Mouse (Mus musculus): ENCODE data around the gene Hoxa3.

The Hoxa3 gene

DNA sequence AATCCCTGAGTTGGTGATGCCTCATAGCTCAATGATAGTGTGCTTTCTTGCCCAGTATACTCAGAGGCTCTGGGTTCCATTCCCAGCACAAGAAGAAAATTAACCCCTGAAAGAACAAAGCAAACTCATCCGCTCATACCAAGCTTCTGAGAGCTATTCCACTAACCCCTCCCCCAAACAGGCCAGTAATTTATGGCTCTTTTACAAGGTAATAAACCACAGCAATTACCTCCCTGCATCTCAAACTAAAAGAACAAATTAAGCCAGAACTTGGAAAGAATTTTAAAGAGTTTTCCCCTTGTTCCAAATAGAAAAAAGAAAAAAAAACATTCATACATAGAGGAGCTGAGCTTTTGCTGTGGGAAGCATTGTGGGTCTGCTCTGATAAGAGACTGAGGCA, 30.3 kb downstream of the Hoxa3 start:
- no peak for DNase-seq

DNA sequence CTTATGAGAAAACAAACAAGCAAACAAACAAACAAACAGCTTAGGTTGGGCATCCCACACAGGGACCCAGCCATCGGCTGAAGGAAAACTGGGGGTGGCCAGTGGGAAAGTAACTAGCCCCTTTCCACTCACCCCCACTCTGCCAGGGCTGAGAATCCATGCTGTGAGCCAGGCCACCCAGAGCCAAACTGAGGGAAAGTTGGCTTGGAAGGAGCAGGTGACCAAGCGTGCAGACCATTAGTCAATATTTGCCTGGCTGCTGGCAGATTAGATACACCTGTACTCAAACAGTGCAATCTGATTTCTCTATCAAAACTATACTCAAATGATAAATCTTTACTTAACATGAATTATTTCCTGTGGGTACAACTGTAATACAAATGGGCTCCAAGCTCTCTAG, 31.1 kb downstream of the Hoxa3 start:
- DNase-seq = no peak

DNA sequence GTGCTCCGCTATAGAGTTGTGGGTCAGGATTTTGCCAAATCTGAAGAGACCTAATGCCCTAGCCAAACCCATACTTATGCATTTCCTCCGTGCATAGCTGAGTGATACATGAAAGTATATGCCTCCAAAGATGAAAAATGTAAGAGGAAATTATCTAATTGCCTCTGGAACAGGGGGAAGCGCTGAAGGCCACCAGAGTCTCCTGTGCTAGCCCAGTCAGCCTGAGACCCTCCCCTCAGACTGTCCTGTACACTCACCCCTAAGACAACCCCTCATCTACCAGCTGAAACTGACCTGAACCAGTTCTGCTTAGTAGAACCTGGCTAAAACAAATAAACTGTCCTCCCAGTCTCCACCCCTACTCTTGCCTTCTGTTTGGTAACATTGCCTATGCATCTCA, 32.4 kb downstream of the Hoxa3 start:
- no peak for DNase-seq

DNA sequence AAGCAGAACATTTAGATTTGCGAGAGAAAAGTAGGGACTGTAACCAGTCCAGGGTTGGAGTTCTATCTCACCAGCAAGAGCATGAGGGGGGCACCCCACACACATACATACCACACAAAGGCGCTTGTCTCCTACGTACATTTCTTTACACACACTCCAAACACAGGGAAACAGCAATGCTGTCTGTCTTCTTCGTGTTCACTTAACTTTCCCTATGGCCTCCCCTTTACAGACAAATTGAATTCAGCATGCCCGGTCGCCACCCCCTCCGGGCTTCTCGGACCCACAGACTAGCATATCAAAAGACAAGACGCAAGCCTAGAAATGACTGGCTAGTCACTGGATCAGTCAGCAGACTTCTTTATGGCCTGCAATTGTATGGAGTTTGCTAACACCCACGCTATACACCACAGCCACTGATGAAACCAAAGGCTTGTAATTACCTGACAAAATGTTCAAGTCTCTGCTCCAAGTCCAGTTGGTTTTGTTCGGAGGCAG, 32.9 kb downstream of the Hoxa3 start:
- DNase-seq = no peak

DNA sequence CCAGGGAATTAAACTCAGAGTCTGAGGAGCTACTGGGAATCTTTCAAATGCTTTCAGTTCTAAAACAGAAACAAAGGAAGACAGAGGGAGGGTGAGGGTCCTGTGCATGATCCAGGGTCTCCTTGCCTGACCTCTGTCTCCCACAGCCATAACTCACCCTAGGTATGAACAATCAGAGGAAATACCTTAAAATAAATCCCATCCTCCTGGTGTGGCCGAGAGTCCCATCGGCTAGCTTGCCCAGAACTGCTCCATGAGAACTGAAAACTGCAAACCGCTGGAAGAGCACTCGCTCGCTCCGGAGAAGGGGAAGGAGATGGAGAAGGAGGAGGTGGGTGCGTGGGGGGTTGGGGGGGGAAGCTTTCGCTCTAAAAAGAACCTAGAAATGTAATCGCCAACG, 33.4 kb downstream of the Hoxa3 start:
- DNase-seq = no peak

DNA sequence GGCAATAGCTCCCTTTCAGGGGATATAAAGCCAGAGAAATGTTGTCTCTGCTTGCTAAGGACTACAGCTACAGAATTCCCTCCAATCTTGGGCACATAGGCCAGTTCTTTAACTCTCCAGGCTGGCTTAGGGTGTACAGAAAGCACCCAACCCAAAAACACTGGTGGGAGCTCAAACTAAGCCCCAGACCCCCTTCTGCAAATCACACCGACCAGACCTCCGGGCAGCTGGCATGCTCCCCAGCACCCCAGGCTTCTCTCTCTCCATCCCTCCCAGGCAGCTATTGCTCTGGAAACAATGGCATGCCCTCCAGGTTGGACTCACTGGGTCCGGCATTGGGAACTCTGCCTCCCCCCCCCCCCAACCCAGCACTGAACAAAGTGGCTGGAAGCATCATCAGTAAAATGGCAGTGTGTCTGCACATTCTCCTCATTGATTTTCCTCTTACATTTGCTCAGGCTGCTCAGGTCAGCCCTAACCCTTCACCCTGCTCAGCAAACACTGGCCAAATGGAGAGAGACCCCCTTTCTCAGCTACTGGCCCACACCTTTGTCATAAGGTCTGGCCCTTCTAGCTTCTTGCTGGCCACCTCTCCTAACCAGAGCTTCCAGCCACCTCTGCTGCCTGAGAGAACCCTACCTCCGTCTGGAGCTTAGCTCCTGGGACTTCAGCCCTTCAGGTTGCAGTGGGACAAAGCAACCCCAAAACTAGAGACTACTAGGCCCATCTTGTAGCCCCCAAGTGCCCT, 34.0 kb downstream of the Hoxa3 start:
- DNase-seq = no peak

DNA sequence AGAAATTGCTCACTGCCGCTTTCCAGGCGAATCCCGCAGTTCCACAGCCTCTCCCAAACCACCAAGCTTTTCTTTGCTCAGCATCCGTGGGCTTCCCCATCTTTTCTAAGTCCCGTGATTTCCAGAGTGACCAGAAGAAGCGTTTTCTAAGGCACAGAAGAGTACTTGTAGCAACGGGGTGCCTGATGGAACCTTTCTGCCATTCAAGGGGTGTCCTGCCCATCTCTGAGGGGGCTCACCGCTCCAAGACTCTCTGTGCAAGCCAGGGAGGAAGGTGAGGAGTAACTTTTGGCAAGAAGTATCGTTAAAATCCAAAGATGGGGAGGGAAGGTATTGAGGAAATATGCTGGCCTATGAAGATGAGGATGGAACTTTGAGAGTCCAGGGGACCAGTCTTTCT, 35.3 kb downstream of the Hoxa3 start:
- no peak for DNase-seq

DNA sequence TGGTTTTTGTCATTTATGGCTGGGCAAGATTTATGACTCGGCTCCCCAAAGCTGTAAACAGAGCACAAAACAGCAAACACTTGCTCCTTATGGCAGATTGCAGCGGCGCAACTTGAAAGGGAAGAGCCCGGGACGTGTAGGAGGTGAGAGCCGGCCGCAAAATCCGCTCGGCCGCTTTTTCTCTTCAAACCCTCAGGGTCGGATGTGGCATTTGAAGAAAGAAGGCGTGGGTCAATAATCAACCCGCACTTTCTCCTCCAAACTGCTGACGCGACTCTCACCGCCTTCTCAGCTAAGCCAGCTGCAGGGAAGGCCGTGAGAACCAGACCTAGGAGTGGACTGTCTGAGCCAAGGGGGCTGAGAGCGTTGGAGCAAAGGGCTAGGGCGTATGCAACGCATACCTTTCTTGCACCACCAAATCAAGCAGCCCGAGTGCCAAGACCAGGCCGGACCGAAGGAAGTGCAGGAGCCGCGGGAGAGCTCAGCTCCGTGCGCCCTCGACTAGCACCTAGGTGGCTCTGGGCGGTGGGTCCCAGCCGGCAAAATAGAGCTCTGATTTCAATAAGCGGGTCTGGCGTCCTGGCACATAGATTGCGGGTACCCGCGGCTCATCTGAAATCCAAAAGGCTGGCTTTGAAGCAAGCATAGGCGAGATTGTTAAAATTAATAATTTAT, 35.9 kb downstream of the Hoxa3 start, which contains the start of gene 5730596B20Rik:
Gene 5730596B20Rik (plus strand): TSS at position 438 of the 675 bp plus-strand sequence.
- DNase-seq = peak in 1 of 2 experiments; percentile 44

DNA sequence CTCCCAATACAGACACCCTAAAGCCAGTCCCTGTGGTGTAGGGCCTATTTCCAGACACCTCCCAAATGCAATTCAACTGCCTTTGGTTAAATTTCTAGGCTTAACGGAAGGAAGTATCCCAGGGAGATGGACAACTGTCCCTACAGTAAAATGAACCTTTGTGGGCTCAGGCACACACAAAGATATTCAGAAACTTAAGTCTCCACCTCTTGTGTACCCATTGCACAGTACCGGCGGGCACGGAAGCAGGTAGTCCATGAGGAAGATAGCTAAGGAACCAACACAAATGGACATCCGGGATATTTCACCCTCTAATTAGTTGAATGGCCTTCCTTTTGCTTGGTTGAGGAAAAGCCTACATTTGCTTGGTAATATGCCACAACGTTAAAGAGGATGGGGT, 36.7 kb downstream of the Hoxa3 start:
- DNase-seq = peak in 1 of 2 experiments; percentile 29

DNA sequence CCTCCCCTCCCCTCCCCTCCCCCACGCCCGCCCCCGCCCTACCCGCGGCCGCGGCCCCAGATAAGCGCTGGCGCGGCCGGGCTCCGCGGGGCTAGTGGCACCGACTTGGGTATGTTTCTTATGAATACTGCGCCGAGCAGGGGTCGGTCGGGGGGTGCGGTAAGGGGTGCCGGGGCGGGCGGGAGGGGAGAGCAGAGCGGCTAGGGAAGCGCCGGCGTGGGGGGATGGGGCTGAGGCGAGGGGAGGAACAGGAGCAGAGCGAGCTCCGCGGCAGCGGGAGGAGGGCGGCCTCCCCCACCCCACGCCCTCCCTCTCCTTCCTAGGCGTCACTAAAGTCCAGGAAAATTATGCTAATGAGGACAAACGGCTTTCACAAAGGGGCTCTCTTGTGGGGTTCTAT, 37.3 kb downstream of the Hoxa3 start:
- DNase-seq = peak in 1 of 2 experiments; percentile 43

DNA sequence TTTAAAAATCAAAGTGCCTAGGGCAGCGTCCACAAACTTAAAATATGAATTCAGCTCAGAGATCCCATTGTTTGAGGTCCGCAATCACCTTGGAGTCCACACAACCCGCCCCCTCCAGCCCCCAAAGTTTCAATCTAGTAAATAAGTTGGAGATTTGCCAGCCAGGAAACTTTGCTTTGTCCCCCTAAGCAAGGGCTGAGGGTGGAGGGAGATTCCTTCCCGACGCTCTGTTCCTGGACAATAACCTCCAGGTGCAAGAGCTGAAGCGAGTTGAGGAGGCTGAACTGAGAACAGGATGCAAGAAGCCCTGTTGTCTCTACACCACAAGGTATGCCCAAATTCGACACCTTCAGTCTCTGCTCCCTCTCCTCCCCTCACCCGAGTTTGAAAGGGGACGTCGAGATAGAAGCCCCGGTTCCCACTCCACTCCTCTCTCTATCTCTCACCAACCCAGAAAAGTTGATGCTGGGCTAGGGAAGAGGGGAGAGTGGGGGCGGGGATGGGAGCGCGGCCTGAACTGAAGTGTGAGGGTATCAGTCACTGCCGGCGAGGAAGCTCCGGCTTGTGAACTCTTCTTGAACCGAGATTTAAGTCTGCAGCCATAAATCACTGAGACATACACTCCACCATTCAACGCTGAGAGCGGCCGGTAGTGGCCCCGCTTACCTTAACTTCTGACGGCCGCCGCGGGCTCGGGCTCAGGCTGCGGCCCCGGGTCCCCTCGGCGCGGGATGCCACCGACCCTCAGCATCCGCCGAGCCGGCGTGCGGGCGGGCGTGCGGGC, 38.0 kb downstream of the Hoxa3 start:
- DNase-seq = peak in 1 of 2 experiments; percentile 34

DNA sequence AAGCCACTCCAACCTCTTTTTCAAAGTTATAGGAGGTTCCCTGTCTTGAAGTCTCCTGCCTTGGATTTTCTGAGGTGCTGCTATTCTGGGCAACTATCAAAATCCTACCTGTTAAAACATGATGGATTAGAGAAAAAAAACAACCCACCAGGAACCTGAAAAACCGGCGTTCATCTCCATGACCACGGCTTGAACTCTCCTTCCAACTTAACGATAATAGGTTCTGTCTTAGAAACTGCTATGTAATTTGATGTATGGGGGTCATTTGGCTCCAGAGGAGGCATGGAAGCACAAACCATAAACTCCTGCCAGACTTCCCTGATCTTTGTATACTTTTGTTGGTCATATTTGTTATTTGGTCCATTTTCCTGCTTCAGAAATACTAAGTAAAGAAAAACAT, 39.5 kb downstream of the Hoxa3 start:
- no peak for DNase-seq

DNA sequence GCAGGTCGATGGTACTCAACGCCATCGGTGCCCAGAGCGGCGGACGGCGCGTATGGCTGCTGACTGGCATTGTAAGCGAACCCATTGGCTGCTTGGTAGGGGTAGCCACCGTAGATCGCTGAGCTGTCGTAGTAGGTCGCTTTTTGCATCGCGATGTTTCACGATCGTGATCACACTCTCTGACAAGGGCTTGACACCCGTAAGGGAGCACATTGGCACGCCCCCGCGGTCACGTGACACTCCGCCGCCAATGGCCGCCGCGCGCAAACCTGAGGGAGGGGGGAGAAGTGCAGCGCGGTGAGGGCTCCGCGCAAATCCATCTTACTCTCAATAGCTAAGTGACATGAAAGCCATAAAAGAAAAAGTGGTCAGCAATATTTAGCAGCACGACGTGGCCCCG, 40.6 kb downstream of the Hoxa3 start:
- peak; percentile 60 to 76 for DNase-seq

DNA sequence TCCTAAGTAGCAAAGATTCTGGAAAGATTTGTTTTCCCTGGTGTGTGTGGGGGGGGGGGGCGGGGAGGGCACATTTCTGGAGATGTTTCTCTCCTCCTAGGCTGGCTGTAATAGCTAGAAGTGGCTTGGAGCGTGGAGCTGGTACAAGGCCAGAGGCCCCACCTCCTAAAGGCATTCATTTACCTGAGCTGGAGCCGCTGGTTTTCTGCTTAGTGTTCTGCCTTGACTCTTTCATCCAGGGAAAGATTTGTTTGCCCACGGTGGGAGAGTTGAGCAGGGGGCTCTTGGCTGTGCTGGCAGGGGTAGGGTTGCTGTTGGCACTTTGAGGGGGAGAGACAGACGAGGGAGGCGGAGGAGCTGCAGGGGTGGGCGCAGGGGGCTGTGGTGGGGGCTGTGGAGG, 41.2 kb downstream of the Hoxa3 start:
- no peak for DNase-seq

DNA sequence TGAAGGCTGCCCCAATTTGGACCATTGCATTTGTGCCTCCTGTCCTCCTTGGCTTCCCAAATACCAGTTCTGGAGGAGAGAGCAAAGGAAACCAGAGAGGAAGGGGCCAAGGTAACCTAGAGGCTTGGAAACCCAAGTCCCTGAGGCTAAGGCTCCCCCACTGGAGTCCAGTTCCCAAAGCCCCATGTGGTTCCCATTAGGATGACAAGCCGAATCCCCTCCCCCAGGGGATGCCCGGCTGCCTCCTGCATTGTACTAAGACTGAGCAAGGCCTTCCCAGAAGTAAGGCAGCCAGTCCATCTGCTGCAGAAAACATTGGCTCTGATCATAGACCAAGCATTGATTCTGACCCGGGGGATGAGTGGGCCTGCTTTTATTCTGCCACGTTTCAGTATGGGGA, 41.8 kb downstream of the Hoxa3 start:
- no peak for DNase-seq

DNA sequence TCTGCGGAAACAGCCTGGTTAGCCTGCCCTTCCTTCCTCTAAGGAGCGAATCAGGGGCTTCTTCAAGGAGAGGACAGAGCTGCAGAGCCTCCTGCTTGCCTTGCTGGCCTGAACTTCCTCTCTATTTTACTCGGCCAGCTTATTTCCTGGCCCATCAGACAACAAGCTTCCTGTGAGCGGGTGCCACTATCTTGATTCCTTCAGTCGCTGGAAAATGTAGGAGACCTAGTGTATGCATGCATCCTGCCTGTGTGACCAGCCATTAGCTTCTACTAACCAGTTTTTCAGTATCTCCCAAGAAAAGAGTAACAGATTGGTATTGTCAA, 42.3 kb downstream of the Hoxa3 start:
- DNase-seq = no peak

DNA sequence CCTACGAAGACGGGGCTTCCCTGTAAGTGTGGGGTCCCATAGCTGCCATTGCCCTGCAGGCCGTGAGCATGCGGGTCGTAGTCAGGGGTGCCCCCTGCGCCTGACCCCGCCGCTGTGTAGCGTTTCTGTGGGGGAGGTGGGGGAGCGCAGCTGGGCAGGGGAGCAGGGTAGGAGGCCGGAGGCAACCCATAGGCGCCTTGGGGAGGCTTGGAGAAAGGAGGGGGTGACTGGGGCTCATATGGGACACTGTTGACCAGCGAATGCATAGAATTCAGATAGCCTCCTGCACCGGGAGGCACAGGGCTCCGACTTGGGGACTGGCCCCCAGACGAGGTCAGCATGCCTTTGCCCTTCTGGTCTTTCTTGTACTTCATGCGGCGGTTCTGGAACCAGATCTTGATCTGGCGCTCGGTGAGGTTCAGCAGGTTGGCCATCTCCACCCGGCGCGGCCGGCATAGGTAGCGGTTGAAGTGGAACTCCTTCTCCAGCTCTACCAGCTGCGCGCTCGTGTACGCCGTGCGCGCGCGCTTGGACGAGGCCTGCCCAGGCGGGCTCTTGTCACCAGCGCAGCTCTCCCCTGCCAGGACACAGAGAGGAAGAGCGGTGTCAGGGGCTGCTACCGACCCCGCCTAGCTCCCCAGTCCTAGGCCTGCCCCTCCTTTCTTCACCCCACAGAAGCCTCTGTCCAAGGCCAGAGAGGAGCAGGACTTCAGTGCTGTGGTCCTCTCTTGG, 42.8 kb downstream of the Hoxa3 start:
- no peak for DNase-seq

DNA sequence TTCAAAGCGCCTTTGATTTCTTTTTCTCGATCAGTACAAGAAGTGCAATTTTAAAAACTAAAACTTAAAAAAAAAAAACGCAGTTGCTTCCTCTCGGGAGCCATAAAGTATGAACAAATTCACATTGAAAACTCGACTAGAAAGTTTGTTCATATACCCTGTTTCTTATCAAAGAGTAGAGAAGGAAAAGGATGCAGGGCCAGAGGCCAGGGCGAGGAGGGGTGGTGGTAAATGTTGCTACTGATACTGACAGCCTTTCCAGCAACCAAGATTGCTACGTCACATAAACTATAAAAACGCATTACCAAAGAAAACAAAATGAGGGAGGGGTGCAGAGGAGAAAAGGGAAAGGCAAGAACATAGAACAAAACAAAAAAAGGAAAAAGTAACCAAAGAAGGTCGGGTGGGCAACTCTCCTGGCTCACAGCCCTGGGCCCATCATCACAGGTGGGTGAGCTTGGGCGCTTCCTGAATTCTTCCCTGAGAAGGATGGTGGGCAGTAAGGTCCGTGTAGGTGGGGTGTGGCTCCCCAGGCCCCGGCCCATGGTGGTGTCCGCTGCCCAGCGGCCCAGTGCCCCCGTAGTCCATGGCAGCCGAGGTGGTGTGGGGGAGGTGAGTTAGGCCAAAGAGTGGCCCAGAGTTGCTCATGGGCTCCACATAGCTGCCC, 43.5 kb downstream of the Hoxa3 start:
- no peak for DNase-seq

DNA sequence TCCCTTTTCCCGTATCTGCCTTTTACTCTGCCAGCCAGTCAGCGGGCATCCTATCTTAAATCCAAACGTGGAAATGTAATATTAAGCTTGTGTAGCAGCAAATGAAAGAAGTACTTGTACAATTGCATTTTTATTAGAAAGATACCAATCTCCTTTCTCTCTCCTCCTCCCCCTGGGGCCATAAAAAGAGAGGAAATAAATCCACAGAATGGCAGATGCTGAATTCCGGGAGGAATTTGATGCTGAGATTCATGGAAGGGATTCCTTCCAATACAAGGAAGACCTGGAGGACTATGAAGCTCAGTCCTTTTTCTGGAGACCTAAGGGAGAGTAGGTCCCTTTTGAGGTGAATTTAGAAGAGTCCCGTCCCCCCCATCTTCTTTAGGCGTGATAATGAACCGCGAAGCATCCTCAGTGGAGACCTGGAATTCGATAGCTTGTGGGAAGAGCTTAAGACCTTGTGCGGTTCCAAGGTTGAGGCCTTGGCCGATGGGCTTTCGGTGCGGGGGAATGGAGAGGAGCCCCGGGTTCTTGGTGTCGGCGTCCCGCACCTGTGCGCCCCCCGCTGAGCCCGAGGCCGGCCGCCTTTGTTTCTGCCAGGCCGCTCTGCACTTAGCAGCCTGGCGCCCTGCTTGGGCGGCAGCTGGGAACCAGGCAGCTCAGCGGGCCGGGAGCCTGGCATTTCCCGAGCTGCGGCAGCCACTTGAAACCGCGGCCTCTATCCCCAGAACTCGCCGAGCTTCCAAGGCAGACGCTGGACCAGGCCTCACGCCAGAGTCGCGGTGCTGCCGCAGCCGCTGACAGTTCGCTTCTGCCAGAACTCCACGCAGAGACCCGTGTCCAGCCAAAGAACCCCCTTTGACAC, 44.7 kb downstream of the Hoxa3 start:
- DNase-seq = peak; percentile 55 to 65

DNA sequence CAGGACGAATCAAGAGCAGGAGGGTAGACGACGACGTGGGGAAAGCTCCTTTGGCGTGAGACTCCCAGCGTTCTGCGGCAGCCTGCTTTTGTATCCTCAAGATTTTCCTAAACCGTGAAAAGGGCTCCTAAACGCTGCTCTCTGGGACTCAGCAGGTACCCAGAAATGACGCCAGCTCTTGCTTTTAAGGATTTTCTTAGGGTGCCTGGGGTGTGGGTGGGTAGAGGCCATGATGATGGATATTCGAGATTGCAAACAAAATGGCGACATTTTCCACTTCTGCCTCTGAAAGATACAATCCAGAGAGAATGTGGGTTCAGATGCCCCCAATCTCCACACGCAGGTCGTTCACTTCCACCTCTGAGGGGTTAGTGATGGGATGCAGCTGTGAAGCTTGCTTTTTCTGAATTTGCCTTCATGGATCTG, 45.4 kb downstream of the Hoxa3 start:
- no peak for DNase-seq

DNA sequence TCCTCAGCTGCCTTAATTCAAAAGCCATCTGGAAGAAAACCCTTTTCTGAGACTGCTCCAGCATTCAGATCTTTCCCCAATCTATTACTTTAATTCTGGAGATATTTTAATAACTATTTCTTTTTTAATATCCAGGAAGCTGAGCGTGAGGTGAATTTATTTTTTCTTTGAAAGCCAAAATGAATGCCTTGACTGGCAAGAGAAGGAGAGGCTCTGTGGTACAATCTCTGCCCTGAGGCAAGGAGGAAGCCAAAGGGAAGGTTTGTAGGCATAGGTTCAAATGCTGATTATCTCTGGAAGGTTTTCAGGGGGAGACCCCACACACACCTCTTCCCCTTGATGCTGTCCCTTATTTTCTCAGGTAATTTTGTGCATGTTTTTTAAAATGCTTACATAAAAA, 46.0 kb downstream of the Hoxa3 start:
- DNase-seq = no peak

Data from cerebellum, postnatal 10 days (tissue).